Mouse (Mus musculus) heart, adult 2 months (tissue): ENCODE data around the gene Sf1.

Experiments
- CTCF ChIP-seq: fragments of 200-600 bp; IDR thresholded peaks from 2 replicates; pipeline ENCODE4 v1.8.1; 2022; ENCODE audit warnings: antibody characterized with exemption, mild to moderate bottlenecking, moderate library complexity
- POLR2A ChIP-seq: fragments of 200-500 bp; IDR thresholded peaks from 2 replicates; pipeline ENCODE4 v1.6.1; 2011; ENCODE audit warnings: mild to moderate bottlenecking, low read depth, low read length, control low read depth; ENCODE audit not compliant: insufficient read depth

- TF ChIP-seq CTCF (no peak), POLR2A (no peak)
Observed at GRCm38 (mm10) chr19:6315573-6315972, 47.9 kb upstream of the Sf1 start.
